Mouse (Mus musculus): ENCODE results near the gene Olfr1123.

- TF ChIP-seq MAX (IDR thresholded peaks at IDR 0.05) (no peak), CTCF (IDR thresholded peaks at IDR 0.05; ENCODE audit: control insufficient read depth, insufficient read depth, insufficient read length) (no peak), MYOG (IDR thresholded peaks at IDR 0.05; ENCODE audit: control insufficient read depth, extremely low read depth, insufficient read length) (no peak), USF1 (IDR thresholded peaks at IDR 0.05; ENCODE audit: low read depth) (no peak), CEBPB (IDR thresholded peaks at IDR 0.05; ENCODE audit: low read depth) (no peak)
These were observed at the start of gene Olfr1123 for GRCm38 (mm10) chr2:87416335-87416734.
